Mouse (Mus musculus): Measurements from ENCODE around the gene Taok3.
A peak's percentile ranks its signal among the peaks of the same experiment; 100 is the strongest.

Gene Taok3

GRCm38 (mm10) chr5:117119777-117120488 is at the start of gene Taok3:
Taok3 (plus strand) TSS chr5:117120129.
- peak; percentile 99 for DNase-seq (ENCODE audit: low read depth, low spot score)

- DNase-seq (ENCODE audit: low read depth, low spot score), result no peak
These were observed 32.2 kb upstream of the Taok3 start for GRCm38 (mm10) chr5:117087718-117088117.

GRCm38 (mm10) chr5:117089147-117089546 is 30.8 kb upstream of the Taok3 start:
- no peak for DNase-seq (ENCODE audit: low read depth, low spot score)

GRCm38 (mm10) chr5:117089786-117090185 is 30.1 kb upstream of the Taok3 start:
- DNase-seq (ENCODE audit: low read depth, low spot score), result no peak

GRCm38 (mm10) chr5:117094431-117094830 is 25.5 kb upstream of the Taok3 start:
- DNase-seq (ENCODE audit: low read depth, low spot score), result no peak

- no peak for DNase-seq (ENCODE audit: low read depth, low spot score)
These were observed 23.2 kb upstream of the Taok3 start for GRCm38 (mm10) chr5:117096716-117097115.

- no peak for DNase-seq (ENCODE audit: low read depth, low spot score)
These were observed 20.9 kb upstream of the Taok3 start for GRCm38 (mm10) chr5:117099008-117099407.

GRCm38 (mm10) chr5:117099742-117100141 is 20.2 kb upstream of the Taok3 start:
- no peak for DNase-seq (ENCODE audit: low read depth, low spot score)

- no peak for DNase-seq (ENCODE audit: low read depth, low spot score)
These were observed 16.6 kb upstream of the Taok3 start for GRCm38 (mm10) chr5:117103194-117103929.

GRCm38 (mm10) chr5:117104329-117104728 is 15.6 kb upstream of the Taok3 start:
- no peak for DNase-seq (ENCODE audit: low read depth, low spot score)

- DNase-seq (ENCODE audit: low read depth, low spot score), result no peak
These were observed 14.2 kb upstream of the Taok3 start for GRCm38 (mm10) chr5:117105761-117106160.

GRCm38 (mm10) chr5:117108292-117108691 is 11.6 kb upstream of the Taok3 start:
- DNase-seq (ENCODE audit: low read depth, low spot score), result no peak

- DNase-seq (ENCODE audit: low read depth, low spot score), result no peak
These were observed 11.2 kb upstream of the Taok3 start for GRCm38 (mm10) chr5:117108731-117109130.

GRCm38 (mm10) chr5:117109522-117109921 is 10.4 kb upstream of the Taok3 start:
- DNase-seq (ENCODE audit: low read depth, low spot score), result no peak

GRCm38 (mm10) chr5:117111064-117111773 is 8.7 kb upstream of the Taok3 start:
- no peak for DNase-seq (ENCODE audit: low read depth, low spot score)

GRCm38 (mm10) chr5:117111774-117112112 is 8.2 kb upstream of the Taok3 start:
- DNase-seq (ENCODE audit: low read depth, low spot score), result no peak

GRCm38 (mm10) chr5:117113330-117113729 is 6.6 kb upstream of the Taok3 start:
- DNase-seq (ENCODE audit: low read depth, low spot score), result no peak

GRCm38 (mm10) chr5:117114581-117115192 is 5.2 kb upstream of the Taok3 start:
- no peak for DNase-seq (ENCODE audit: low read depth, low spot score)

GRCm38 (mm10) chr5:117115193-117115767 is 4.6 kb upstream of the Taok3 start:
- DNase-seq (ENCODE audit: low read depth, low spot score), result no peak

GRCm38 (mm10) chr5:117115836-117116366 is 4.0 kb upstream of the Taok3 start, which contains the start of gene Suds3:
Suds3 (minus strand) TSS chr5:117116113.
- DNase-seq (ENCODE audit: low read depth, low spot score), result peak; percentile 83

GRCm38 (mm10) chr5:117116660-117117059 is 3.3 kb upstream of the Taok3 start:
- no peak for DNase-seq (ENCODE audit: low read depth, low spot score)
